Comparison of ENCODE assay signal across 9 mouse cellular contexts in genomic region chr5:30863852-30864251, GRCm38 (mm10). TPM values are rescaled to one million over a fixed set of nuclear protein-coding genes. Genes with fewer than 3 reads are reported as not detected.
DNase-seq lines count a peak whose midpoint lies in the region; ATAC-seq and TF ChIP-seq lines count a peak whose summit lies in the region.
"Had no signal": no experiment of that assay in that cellular context is flagged by ENCODE, and none has a peak within 500 bp of the region (broad histone marks: within the 10 kb centered on the region; RNA-seq: fewer than 3 reads in every experiment).

No protein-coding gene starts in this region.

- DNase-seq in hindbrain, postnatal 0 days (ENCODE audit: low spot score): no peak
- peak; percentile 35 for DNase-seq in thymus, postnatal 4 days
- no peak for DNase-seq in thymus, adult 2 months
- DNase-seq in liver, embryonic 11.5 days (ENCODE audit: low spot score): no peak
- DNase-seq in adrenal gland, adult 18-20 months (ENCODE audit: low spot score in 2 of 2): no peak
- no peak for DNase-seq in cerebellum, postnatal 4 days (ENCODE audit: low spot score in 2 of 2)

- no peak overlapping the region for H3K27ac ChIP-seq in hindbrain, postnatal 0 days
- no peak overlapping the region for H3K27ac ChIP-seq in hindbrain, embryonic 13.5 days
- no peak overlapping the region for H3K27ac ChIP-seq in thymus, adult 2 months (ENCODE audit: control insufficient read depth, insufficient read depth, low read length)
- H3K27ac ChIP-seq in liver, embryonic 11.5 days (ENCODE audit: low read depth, low read length): no peak overlapping the region
- no peak overlapping the region for H3K27ac ChIP-seq in forebrain, embryonic 12.5 days
- H3K27ac ChIP-seq: limb, embryonic 15.5 days had no signal

- H3K36me3 ChIP-seq in hindbrain, postnatal 0 days (ENCODE audit: insufficient read depth, low read length): peaks cover 18% of the 10 kb centered on the region
- peaks cover 49% of the 10 kb centered on the region for H3K36me3 ChIP-seq in hindbrain, embryonic 13.5 days
- H3K36me3 ChIP-seq in thymus, adult 2 months (ENCODE audit: control insufficient read depth, insufficient read depth, low read length): no peaks in the 10 kb centered on the region
- H3K36me3 ChIP-seq in liver, embryonic 11.5 days (ENCODE audit: control insufficient read depth, insufficient read depth, low read length): no peaks in the 10 kb centered on the region
- peaks cover 27% of the 10 kb centered on the region for H3K36me3 ChIP-seq in forebrain, embryonic 12.5 days (replicated peaks)

- no peaks in the 10 kb centered on the region for H3K27me3 ChIP-seq in hindbrain, postnatal 0 days (ENCODE audit: insufficient read depth, low read length)
- no peaks in the 10 kb centered on the region for H3K27me3 ChIP-seq in hindbrain, embryonic 13.5 days
- no peaks in the 10 kb centered on the region for H3K27me3 ChIP-seq in thymus, adult 2 months (ENCODE audit: control insufficient read depth, insufficient read depth, low read length)
- H3K27me3 ChIP-seq in liver, embryonic 11.5 days (replicated peaks; ENCODE audit: control insufficient read depth, insufficient read depth, low read length): no peaks in the 10 kb centered on the region
- H3K27me3 ChIP-seq in forebrain, embryonic 12.5 days: no peaks in the 10 kb centered on the region
- H3K27me3 ChIP-seq: limb, embryonic 15.5 days had no signal

- H3K4me3 ChIP-seq in hindbrain, postnatal 0 days (ENCODE audit: low read length): no peak overlapping the region
- H3K4me3 ChIP-seq in hindbrain, embryonic 13.5 days: no peak overlapping the region
- H3K4me3 ChIP-seq in thymus, adult 2 months (ENCODE audit: control insufficient read depth, insufficient read depth, low read length): no peak overlapping the region
- H3K4me3 ChIP-seq in liver, embryonic 11.5 days (ENCODE audit: low read depth, low read length): no peak overlapping the region
- H3K4me3 ChIP-seq in forebrain, embryonic 12.5 days (replicated peaks): no peak overlapping the region
- H3K4me3 ChIP-seq: limb, embryonic 15.5 days had no signal

- WGBS in hindbrain, postnatal 0 days: 39% methylated on average over 4 of the region's 4 CpGs
- WGBS in hindbrain, embryonic 13.5 days: 43% methylated on average over 4 of the region's 4 CpGs
- WGBS in thymus, adult 2 months: 71% methylated on average over 4 of the region's 4 CpGs
- WGBS in liver, embryonic 11.5 days: 35% methylated on average over 4 of the region's 4 CpGs
- WGBS in forebrain, embryonic 12.5 days: 63% methylated on average over 4 of the region's 4 CpGs

- H3K9ac ChIP-seq in hindbrain, postnatal 0 days (replicated peaks; ENCODE audit: low read length): no peak overlapping the region
- H3K9ac ChIP-seq in hindbrain, embryonic 13.5 days: no peak overlapping the region
- no peak overlapping the region for H3K9ac ChIP-seq in liver, embryonic 11.5 days (ENCODE audit: low read depth, low read length)
- no peak overlapping the region for H3K9ac ChIP-seq in forebrain, embryonic 12.5 days
- H3K9ac ChIP-seq: limb, embryonic 15.5 days had no signal

- TF ChIP-seq CTCF in hindbrain, postnatal 0 days (IDR thresholded peaks at IDR 0.05; ENCODE audit: low read depth): peak; percentile 34
- no peak for TF ChIP-seq CTCF in thymus, adult 2 months (IDR thresholded peaks at IDR 0.05; ENCODE audit: borderline replicate concordance, control insufficient read depth, extremely low read depth, insufficient read depth, low read length, poor library complexity)

- no peak for TF ChIP-seq POLR2A in thymus, adult 2 months (IDR thresholded peaks at IDR 0.05; ENCODE audit: control insufficient read depth, extremely low read depth, insufficient read depth, low read length, poor library complexity)

- H3K4me1 ChIP-seq in hindbrain, postnatal 0 days (ENCODE audit: insufficient read depth, low read length): no peaks in the 10 kb centered on the region
- peaks cover 3% of the 10 kb centered on the region for H3K4me1 ChIP-seq in hindbrain, embryonic 13.5 days (replicated peaks)
- no peaks in the 10 kb centered on the region; the same call in 1 of the 2 replicates for H3K4me1 ChIP-seq in thymus, adult 2 months (replicated peaks; ENCODE audit: control insufficient read depth, insufficient read depth, low read length)
- no peaks in the 10 kb centered on the region for H3K4me1 ChIP-seq in liver, embryonic 11.5 days (replicated peaks; ENCODE audit: control insufficient read depth, insufficient read depth, low read length)
- peaks cover under 1% of the 10 kb centered on the region; the same call in 1 of the 2 replicates for H3K4me1 ChIP-seq in forebrain, embryonic 12.5 days

- H3K4me2 ChIP-seq in hindbrain, postnatal 0 days (ENCODE audit: low read depth, low read length): no peak overlapping the region
- no peak overlapping the region for H3K4me2 ChIP-seq in hindbrain, embryonic 13.5 days
- H3K4me2 ChIP-seq in liver, embryonic 11.5 days: 0 out of 2 replicates have a peak overlapping the region, but pooled peaks have one; percentile 10
- no peak overlapping the region for H3K4me2 ChIP-seq in forebrain, embryonic 12.5 days
- H3K4me2 ChIP-seq: limb, embryonic 15.5 days had no signal

- no peaks in the 10 kb centered on the region for H3K9me3 ChIP-seq in hindbrain, postnatal 0 days (ENCODE audit: low read length)
- no peaks in the 10 kb centered on the region for H3K9me3 ChIP-seq in hindbrain, embryonic 13.5 days
- H3K9me3 ChIP-seq in liver, embryonic 11.5 days (ENCODE audit: control insufficient read depth, low read length): no peaks in the 10 kb centered on the region
- H3K9me3 ChIP-seq in forebrain, embryonic 12.5 days: no peaks in the 10 kb centered on the region
- H3K9me3 ChIP-seq: limb, embryonic 15.5 days had no signal

- ATAC-seq in hindbrain, postnatal 0 days: peak; percentile 55; the same call in 1 of the 2 replicates
- ATAC-seq in hindbrain, embryonic 13.5 days (ENCODE audit: low FRiP score): no peak
- ATAC-seq in liver, embryonic 11.5 days (replicated peaks; ENCODE audit: low FRiP score): 0 out of 2 replicates have a peak, but pooled peaks have one; percentile 60
- no peak for ATAC-seq in forebrain, embryonic 12.5 days (ENCODE audit: low FRiP score)

RNA-seq across cellular contexts. Expression of gene Tmem214, which starts 4.0 kb away (rescaled TPM):
- total RNA-seq in hindbrain, postnatal 0 days (2014; rRNA removed): 86.7 and 89.5 TPM in 2 replicates
- polyA plus RNA-seq in hindbrain, postnatal 0 days (2015; fragmentation: Nextera tagmentation; extraction: Ambion mirVana): 59.1 and 59.2 TPM in 2 replicates
- polyA plus RNA-seq in hindbrain, embryonic 13.5 days (2015; fragmentation: Nextera tagmentation; extraction: Ambion mirVana): 59.5 and 61.9 TPM in 2 replicates
- 101 and 106 TPM in 2 replicates for polyA plus RNA-seq in thymus, adult 2 months (2012; rRNA removed)
- 66.5 and 67.2 TPM in 2 replicates for polyA plus RNA-seq in liver, embryonic 11.5 days (2014; fragmentation: Nextera tagmentation; extraction: Ambion mirVana)
- 10 to 100 TPM; 54.0 to 57.3 TPM for total RNA-seq in adrenal gland, adult 18-20 months (2021)
- 52.5 and 56.4 TPM in 2 replicates for polyA plus RNA-seq in forebrain, embryonic 12.5 days (2016; fragmentation: Nextera tagmentation; extraction: Ambion mirVana)

RNA-seq across cellular contexts. Expression of gene Agbl5, which starts 24.6 kb away (rescaled TPM):
- 58.7 and 61.8 TPM in 2 replicates for total RNA-seq in hindbrain, postnatal 0 days (2014; rRNA removed)
- 14.9 and 18.0 TPM in 2 replicates for polyA plus RNA-seq in hindbrain, postnatal 0 days (2015; fragmentation: Nextera tagmentation; extraction: Ambion mirVana)
- 23.6 and 24.8 TPM in 2 replicates for polyA plus RNA-seq in hindbrain, embryonic 13.5 days (2015; fragmentation: Nextera tagmentation; extraction: Ambion mirVana)
- 40.7 and 53.0 TPM in 2 replicates for polyA plus RNA-seq in thymus, adult 2 months (2012; rRNA removed)
- 12.4 and 14.4 TPM in 2 replicates for polyA plus RNA-seq in liver, embryonic 11.5 days (2014; fragmentation: Nextera tagmentation; extraction: Ambion mirVana)
- total RNA-seq in adrenal gland, adult 18-20 months (2021): 1 to 10 TPM; 8.3 TPM
- 28.8 TPM in 2 replicates for polyA plus RNA-seq in forebrain, embryonic 12.5 days (2016; fragmentation: Nextera tagmentation; extraction: Ambion mirVana)

RNA-seq across cellular contexts. Expression of gene Ost4, which starts 43.7 kb away (rescaled TPM):
- total RNA-seq in hindbrain, postnatal 0 days (2014; rRNA removed): 109 and 179 TPM in 2 replicates
- 224 and 236 TPM in 2 replicates for polyA plus RNA-seq in hindbrain, postnatal 0 days (2015; fragmentation: Nextera tagmentation; extraction: Ambion mirVana)
- polyA plus RNA-seq in hindbrain, embryonic 13.5 days (2015; fragmentation: Nextera tagmentation; extraction: Ambion mirVana): 272 and 289 TPM in 2 replicates
- polyA plus RNA-seq in thymus, adult 2 months (2012; rRNA removed): 192 and 239 TPM in 2 replicates
- 467 and 501 TPM in 2 replicates for polyA plus RNA-seq in liver, embryonic 11.5 days (2014; fragmentation: Nextera tagmentation; extraction: Ambion mirVana)
- total RNA-seq in adrenal gland, adult 18-20 months (2021): 100 to 1,000 TPM; 219 to 254 TPM
- polyA plus RNA-seq in forebrain, embryonic 12.5 days (2016; fragmentation: Nextera tagmentation; extraction: Ambion mirVana): 302 and 315 TPM in 2 replicates

RNA-seq across cellular contexts. Expression of gene Emilin1, which starts 49.4 kb away (rescaled TPM):
- 8.1 and 9.3 TPM in 2 replicates for total RNA-seq in hindbrain, postnatal 0 days (2014; rRNA removed)
- polyA plus RNA-seq in hindbrain, postnatal 0 days (2015; fragmentation: Nextera tagmentation; extraction: Ambion mirVana): 10.3 and 10.5 TPM in 2 replicates
- 23.6 and 30.2 TPM in 2 replicates for polyA plus RNA-seq in hindbrain, embryonic 13.5 days (2015; fragmentation: Nextera tagmentation; extraction: Ambion mirVana)
- polyA plus RNA-seq in thymus, adult 2 months (2012; rRNA removed): 44.6 and 57.5 TPM in 2 replicates
- polyA plus RNA-seq in liver, embryonic 11.5 days (2014; fragmentation: Nextera tagmentation; extraction: Ambion mirVana): 89.5 and 95.1 TPM in 2 replicates
- 10 to 100 TPM; 36.3 to 38.9 TPM for total RNA-seq in adrenal gland, adult 18-20 months (2021)
- polyA plus RNA-seq in forebrain, embryonic 12.5 days (2016; fragmentation: Nextera tagmentation; extraction: Ambion mirVana): 39.1 and 52.4 TPM in 2 replicates

RNA-seq across cellular contexts. Expression of gene Mapre3, which starts 49.4 kb away (rescaled TPM):
- 51.7 and 55.8 TPM in 2 replicates for total RNA-seq in hindbrain, postnatal 0 days (2014; rRNA removed)
- 134 and 137 TPM in 2 replicates for polyA plus RNA-seq in hindbrain, postnatal 0 days (2015; fragmentation: Nextera tagmentation; extraction: Ambion mirVana)
- 108 and 115 TPM in 2 replicates for polyA plus RNA-seq in hindbrain, embryonic 13.5 days (2015; fragmentation: Nextera tagmentation; extraction: Ambion mirVana)
- 11.5 and 16.6 TPM in 2 replicates for polyA plus RNA-seq in thymus, adult 2 months (2012; rRNA removed)
- 7.1 and 7.9 TPM in 2 replicates for polyA plus RNA-seq in liver, embryonic 11.5 days (2014; fragmentation: Nextera tagmentation; extraction: Ambion mirVana)
- 10 to 100 TPM; 60.7 to 76.5 TPM for total RNA-seq in adrenal gland, adult 18-20 months (2021)
- 58.4 and 60.5 TPM in 2 replicates for polyA plus RNA-seq in forebrain, embryonic 12.5 days (2016; fragmentation: Nextera tagmentation; extraction: Ambion mirVana)

Comparison
In these comparisons a context has a peak if more than half of its experiments do, and no peak if none do; other contexts are left out.
1. ATAC-seq: peak in hindbrain, postnatal 0 days (single experiment) and liver, embryonic 11.5 days (single experiment); none in hindbrain, embryonic 13.5 days (single experiment) and forebrain, embryonic 12.5 days (single experiment).